Mouse (Mus musculus): Measurements from ENCODE around the gene Cnfn. TPM values are rescaled to one million over a fixed set of nuclear protein-coding genes. Genes with fewer than 3 reads are reported as not detected.

Cnfn gene
- not detected in 2 replicates for polyA plus RNA-seq (2014; fragmentation: Nextera tagmentation; extraction: Ambion mirVana)

GRCm38 (mm10) chr7:25369058-25369749 is at the start of gene Cnfn:
TSS of gene Cnfn (minus strand) at chr7:25369724.
- 35% methylated on average over 12 of the region's 12 CpGs for WGBS
- peaks cover 32% of the 10 kb centered on the region for H3K27me3 ChIP-seq (ENCODE audit: control insufficient read depth, insufficient read depth, low read length)
- H3K4me1 ChIP-seq (ENCODE audit: control insufficient read depth, insufficient read depth, low read length): no peaks in the 10 kb centered on the region

GRCm38 (mm10) chr7:25417597-25417996 is 48.1 kb upstream of the Cnfn start:
- Histone ChIP-seq H3K4me3 (ENCODE audit: low read length) (no peak overlapping the region), H3K4me1 (ENCODE audit: control insufficient read depth, insufficient read depth, low read length) (no peaks in the 10 kb centered on the region)
- 77% methylated on average over 1 of the region's 1 CpGs for WGBS

More at GRCm38 (mm10) chr7:25369058-25369749, at the start of gene Cnfn:
- Histone ChIP-seq H3K4me3 (ENCODE audit: low read length) (no peak within 1 kb of the TSS), H3K4me2 (replicated peaks; ENCODE audit: low read depth, low read length) (no peak within 1 kb of the TSS), H3K9ac (ENCODE audit: low read depth, low read length) (no peak within 1 kb of the TSS), H3K9me3 (ENCODE audit: control insufficient read depth, low read length) (no peaks in the 10 kb centered on the region), H3K36me3 (ENCODE audit: control insufficient read depth, insufficient read depth, low read length) (peaks cover 3% of the 10 kb centered on the region; the same call in 1 of the 2 replicates), H3K27ac (ENCODE audit: low read depth, low read length) (no peak within 1 kb of the TSS)
- ATAC-seq (ENCODE audit: low FRiP score, low TSS enrichment): no peak

GRCm38 (mm10) chr7:25412833-25413441 is 43.4 kb upstream of the Cnfn start, which contains the start of gene Cxcl17:
TSS of gene Cxcl17 (minus strand) at chr7:25412886.
- no peak for ATAC-seq (ENCODE audit: low FRiP score, low TSS enrichment)
- WGBS: 48% methylated on average over 7 of the region's 7 CpGs
- H3K27me3 ChIP-seq (ENCODE audit: control insufficient read depth, insufficient read depth, low read length): no peaks in the 10 kb centered on the region
- no peak within 1 kb of the TSS for H3K4me3 ChIP-seq (ENCODE audit: low read length)
- no peak within 1 kb of the TSS for H3K27ac ChIP-seq (ENCODE audit: low read depth, low read length)
- no peaks in the 10 kb centered on the region for H3K4me1 ChIP-seq (ENCODE audit: control insufficient read depth, insufficient read depth, low read length)
- no peak within 1 kb of the TSS for H3K4me2 ChIP-seq (replicated peaks; ENCODE audit: low read depth, low read length)
- no peaks in the 10 kb centered on the region for H3K9me3 ChIP-seq (ENCODE audit: control insufficient read depth, low read length)
- no peaks in the 10 kb centered on the region for H3K36me3 ChIP-seq (ENCODE audit: control insufficient read depth, insufficient read depth, low read length)
- no peak within 1 kb of the TSS for H3K9ac ChIP-seq (ENCODE audit: low read depth, low read length)

More at GRCm38 (mm10) chr7:25417597-25417996, 48.1 kb upstream of the Cnfn start:
- Histone ChIP-seq H3K4me2 (replicated peaks; ENCODE audit: low read depth, low read length) (no peak overlapping the region), H3K9ac (ENCODE audit: low read depth, low read length) (no peak overlapping the region), H3K9me3 (ENCODE audit: control insufficient read depth, low read length) (no peaks in the 10 kb centered on the region), H3K36me3 (ENCODE audit: control insufficient read depth, insufficient read depth, low read length) (no peaks in the 10 kb centered on the region), H3K27me3 (ENCODE audit: control insufficient read depth, insufficient read depth, low read length) (no peaks in the 10 kb centered on the region), H3K27ac (ENCODE audit: low read depth, low read length) (no peak overlapping the region)
- no peak for ATAC-seq (ENCODE audit: low FRiP score, low TSS enrichment)

GRCm38 (mm10) chr7:25411861-25412260 is 42.3 kb upstream of the Cnfn start:
- Histone ChIP-seq H3K4me2 (replicated peaks; ENCODE audit: low read depth, low read length) (no peak overlapping the region), H3K4me1 (ENCODE audit: control insufficient read depth, insufficient read depth, low read length) (no peaks in the 10 kb centered on the region), H3K27ac (ENCODE audit: low read depth, low read length) (no peak overlapping the region), H3K9me3 (ENCODE audit: control insufficient read depth, low read length) (no peaks in the 10 kb centered on the region), H3K4me3 (ENCODE audit: low read length) (no peak overlapping the region), H3K9ac (ENCODE audit: low read depth, low read length) (no peak overlapping the region), H3K36me3 (ENCODE audit: control insufficient read depth, insufficient read depth, low read length) (no peaks in the 10 kb centered on the region), H3K27me3 (ENCODE audit: control insufficient read depth, insufficient read depth, low read length) (no peaks in the 10 kb centered on the region)
- WGBS: 92% methylated on average over 3 of the region's 3 CpGs
- ATAC-seq (ENCODE audit: low FRiP score, low TSS enrichment): no peak

GRCm38 (mm10) chr7:25410969-25411615 is 41.6 kb upstream of the Cnfn start:
- no peak overlapping the region for H3K4me2 ChIP-seq (replicated peaks; ENCODE audit: low read depth, low read length)
- no peak for ATAC-seq (ENCODE audit: low FRiP score, low TSS enrichment)
- 93% methylated on average over 1 of the region's 1 CpGs for WGBS

GRCm38 (mm10) chr7:25409114-25409760 is 39.7 kb upstream of the Cnfn start:
- no peak overlapping the region for H3K4me2 ChIP-seq (replicated peaks; ENCODE audit: low read depth, low read length)
- no peak overlapping the region for H3K27ac ChIP-seq (ENCODE audit: low read depth, low read length)
- no peak overlapping the region for H3K9ac ChIP-seq (ENCODE audit: low read depth, low read length)
- peak; percentile 20; the same call in 1 of the 2 replicates for ATAC-seq (ENCODE audit: low FRiP score, low TSS enrichment)
- H3K4me1 ChIP-seq (ENCODE audit: control insufficient read depth, insufficient read depth, low read length): no peaks in the 10 kb centered on the region
- WGBS: 51% methylated on average over 4 of the region's 4 CpGs
- no peak overlapping the region for H3K4me3 ChIP-seq (ENCODE audit: low read length)
- H3K9me3 ChIP-seq (ENCODE audit: control insufficient read depth, low read length): no peaks in the 10 kb centered on the region
- no peaks in the 10 kb centered on the region for H3K27me3 ChIP-seq (ENCODE audit: control insufficient read depth, insufficient read depth, low read length)
- H3K36me3 ChIP-seq (ENCODE audit: control insufficient read depth, insufficient read depth, low read length): no peaks in the 10 kb centered on the region

More at GRCm38 (mm10) chr7:25410969-25411615, 41.6 kb upstream of the Cnfn start:
- H3K27ac ChIP-seq (ENCODE audit: low read depth, low read length): no peak overlapping the region
- H3K9ac ChIP-seq (ENCODE audit: low read depth, low read length): no peak overlapping the region
- H3K27me3 ChIP-seq (ENCODE audit: control insufficient read depth, insufficient read depth, low read length): no peaks in the 10 kb centered on the region
- no peaks in the 10 kb centered on the region for H3K4me1 ChIP-seq (ENCODE audit: control insufficient read depth, insufficient read depth, low read length)
- no peaks in the 10 kb centered on the region for H3K36me3 ChIP-seq (ENCODE audit: control insufficient read depth, insufficient read depth, low read length)
- H3K4me3 ChIP-seq (ENCODE audit: low read length): no peak overlapping the region
- H3K9me3 ChIP-seq (ENCODE audit: control insufficient read depth, low read length): no peaks in the 10 kb centered on the region

GRCm38 (mm10) chr7:25406468-25406867 is 36.9 kb upstream of the Cnfn start:
- H3K4me1 ChIP-seq (ENCODE audit: control insufficient read depth, insufficient read depth, low read length): no peaks in the 10 kb centered on the region
- no peak overlapping the region for H3K4me3 ChIP-seq (ENCODE audit: low read length)
- H3K27ac ChIP-seq (ENCODE audit: low read depth, low read length): no peak overlapping the region
- H3K36me3 ChIP-seq (ENCODE audit: control insufficient read depth, insufficient read depth, low read length): no peaks in the 10 kb centered on the region
- no peak overlapping the region for H3K9ac ChIP-seq (ENCODE audit: low read depth, low read length)
- no peak overlapping the region for H3K4me2 ChIP-seq (replicated peaks; ENCODE audit: low read depth, low read length)
- H3K27me3 ChIP-seq (ENCODE audit: control insufficient read depth, insufficient read depth, low read length): no peaks in the 10 kb centered on the region
- WGBS: 78% methylated on average over 7 of the region's 7 CpGs
- ATAC-seq (ENCODE audit: low FRiP score, low TSS enrichment): no peak
- H3K9me3 ChIP-seq (ENCODE audit: control insufficient read depth, low read length): no peaks in the 10 kb centered on the region

GRCm38 (mm10) chr7:25402671-25403101 is 33.2 kb upstream of the Cnfn start:
- no peaks in the 10 kb centered on the region for H3K27me3 ChIP-seq (ENCODE audit: control insufficient read depth, insufficient read depth, low read length)
- H3K27ac ChIP-seq (ENCODE audit: low read depth, low read length): 0 out of 2 replicates have a peak overlapping the region, but pooled peaks have one; percentile 66
- H3K9me3 ChIP-seq (ENCODE audit: control insufficient read depth, low read length): no peaks in the 10 kb centered on the region
- H3K4me2 ChIP-seq (replicated peaks; ENCODE audit: low read depth, low read length): no peak overlapping the region
- no peaks in the 10 kb centered on the region; the same call in 1 of the 2 replicates for H3K4me1 ChIP-seq (ENCODE audit: control insufficient read depth, insufficient read depth, low read length)
- peak; percentile 73 for ATAC-seq (ENCODE audit: low FRiP score, low TSS enrichment)
- H3K4me3 ChIP-seq (ENCODE audit: low read length): no peak overlapping the region
- 5% methylated on average over 2 of the region's 2 CpGs for WGBS
- no peak overlapping the region for H3K9ac ChIP-seq (ENCODE audit: low read depth, low read length)
- H3K36me3 ChIP-seq (ENCODE audit: control insufficient read depth, insufficient read depth, low read length): no peaks in the 10 kb centered on the region

Data from kidney, embryonic 14.5 days (tissue).